Mouse (Mus musculus) brain, embryonic 14.5 days (tissue): Measurements from ENCODE around the gene Nrap. TPM values are rescaled to one million over a fixed set of nuclear protein-coding genes. Genes with fewer than 3 reads are reported as not detected.

Experiments
- DNase-seq: peaks from one replicate; pipeline ENCODE4 v3.0.0-alpha.2; 2011; ENCODE audit warnings: low read depth
- CTCF ChIP-seq: fragments of 200-500 bp; IDR thresholded peaks from 2 replicates; pipeline ENCODE4 v1.5.1; 2012; ENCODE audit warnings: inconsistent platforms, mild to moderate bottlenecking, moderate library complexity, borderline replicate concordance; ENCODE audit not compliant: insufficient read depth, insufficient read length; ENCODE audit errors: extremely low read depth
- POLR2A ChIP-seq: fragments of 200-500 bp; IDR thresholded peaks from 2 replicates; pipeline ENCODE4 v1.6.1; 2012; ENCODE audit warnings: mild to moderate bottlenecking, inconsistent platforms, borderline replicate concordance; ENCODE audit not compliant: poor library complexity, insufficient read depth, insufficient read length, severe bottlenecking; ENCODE audit errors: extremely low read depth
- polyA plus RNA-seq: library from polyadenylated mRNA; depleted of rRNA; stranded (reverse); fragments of >200 nt; gene quantifications from 2 replicates; pipeline ENCODE4 v1.2.3, GENCODE M21; 2012; rRNA removed

The Nrap gene
- polyA plus RNA-seq, 1 experiment: 0.42 TPM

- no peak for DNase-seq
Measured at GRCm38 (mm10) chr19:56288436-56288835, 101.4 kb downstream of the Nrap start.

GRCm38 (mm10) chr19:56287580-56288367 lies 102.1 kb downstream of the Nrap start:
- no peak for TF ChIP-seq POLR2A
- no peak for TF ChIP-seq CTCF
- no peak for DNase-seq

More at GRCm38 (mm10) chr19:56288436-56288835, 101.4 kb downstream of the Nrap start:
- no peak for TF ChIP-seq POLR2A
- TF ChIP-seq CTCF: no peak

- no peak for DNase-seq
- TF ChIP-seq CTCF (no peak), POLR2A (no peak)
Measured at GRCm38 (mm10) chr19:56286866-56287265, 103.0 kb downstream of the Nrap start, which contains the start of gene Habp2. TSS of gene Habp2 (plus strand) at chr19:56287137.

GRCm38 (mm10) chr19:56285222-56285621 lies 104.6 kb downstream of the Nrap start:
- DNase-seq: no peak
- TF ChIP-seq POLR2A (no peak), CTCF (no peak)

GRCm38 (mm10) chr19:56278366-56278765 lies 111.5 kb downstream of the Nrap start:
- TF ChIP-seq CTCF (no peak), POLR2A (no peak)
- no peak for DNase-seq

- TF ChIP-seq CTCF (no peak), POLR2A (no peak)
Measured at GRCm38 (mm10) chr19:56277951-56278350, 111.9 kb downstream of the Nrap start.

GRCm38 (mm10) chr19:56277140-56277804 lies 112.6 kb downstream of the Nrap start:
- no peak for DNase-seq
- peak; percentile 69 for TF ChIP-seq CTCF
- TF ChIP-seq POLR2A: no peak

More at GRCm38 (mm10) chr19:56277951-56278350, 111.9 kb downstream of the Nrap start:
- no peak for DNase-seq

GRCm38 (mm10) chr19:56272081-56272480 lies 117.8 kb downstream of the Nrap start:
- no peak for TF ChIP-seq CTCF
- no peak for DNase-seq

Other genes starting within 250 kb of the Nrap start
- gene Habp2, start 102.9 kb downstream of the Nrap start, polyA plus RNA-seq: 0.13 TPM in 1 of 2 replicates, not detected in the other
- 9.7 and 12.4 TPM in 2 replicates for gene Casp7, start 7.1 kb upstream of the Nrap start, polyA plus RNA-seq
- 0.12 and 0.18 TPM in 2 replicates for gene Plekhs1, start 71.6 kb upstream of the Nrap start, polyA plus RNA-seq
- 9.4 and 9.7 TPM in 2 replicates for gene Dclre1a, start 158.2 kb upstream of the Nrap start, polyA plus RNA-seq
- 12.6 and 14.1 TPM in 2 replicates for gene Nhlrc2, start 158.2 kb upstream of the Nrap start, polyA plus RNA-seq